Mouse (Mus musculus): Measurements from ENCODE around the gene 1700001C19Rik.
"Not testable (repeated sequence)": the region's sequence is repeated elsewhere in the genome, so short reads cannot be mapped to it uniquely, and the experiment has no call there.

1700001C19Rik gene

GRCm38 (mm10) chr17:47436156-47436906 lies 845 bp downstream of the 1700001C19Rik start, which contains the start of gene AI661453:
Gene AI661453 (plus strand): TSS chr17:47436615.
- CTCF ChIA-PET, result no interaction called here

GRCm38 (mm10) chr17:47430815-47431214 lies 6.4 kb downstream of the 1700001C19Rik start:
- CTCF ChIA-PET, result no interaction called here

GRCm38 (mm10) chr17:47428831-47429304 lies 8.3 kb downstream of the 1700001C19Rik start:
- CTCF ChIA-PET, result no interaction called here

- CTCF ChIA-PET, result no interaction called here
Observed at GRCm38 (mm10) chr17:47427316-47427715, 9.9 kb downstream of the 1700001C19Rik start.

GRCm38 (mm10) chr17:47424186-47424585 lies 13.0 kb downstream of the 1700001C19Rik start:
- CTCF ChIA-PET, result no interaction called here

GRCm38 (mm10) chr17:47422616-47423015 lies 14.6 kb downstream of the 1700001C19Rik start:
- CTCF ChIA-PET, result not testable (repeated sequence)

- CTCF ChIA-PET, result no interaction called here
Observed at GRCm38 (mm10) chr17:47421566-47421965, 15.6 kb downstream of the 1700001C19Rik start.

- CTCF ChIA-PET, result no interaction called here
Observed at GRCm38 (mm10) chr17:47420195-47420594, 17.0 kb downstream of the 1700001C19Rik start.

GRCm38 (mm10) chr17:47409897-47410861 lies 27.0 kb downstream of the 1700001C19Rik start:
- CTCF ChIA-PET, result interaction anchor here (0.6 kb wide), 1 partner anchor 9 kb away, joined by 4 read pairs; no protein-coding TSS in a partner anchor

GRCm38 (mm10) chr17:47408558-47408898 lies 28.6 kb downstream of the 1700001C19Rik start:
- CTCF ChIA-PET, result no interaction called here

- CTCF ChIA-PET, result interaction anchor here (0.7 kb wide), 1 partner anchor 13 kb away, joined by 4 read pairs; no protein-coding TSS in a partner anchor
Observed at GRCm38 (mm10) chr17:47407717-47408557, 29.2 kb downstream of the 1700001C19Rik start.

GRCm38 (mm10) chr17:47400451-47400850 lies 36.7 kb downstream of the 1700001C19Rik start, which contains the start of gene Guca1a:
Gene Guca1a (minus strand): TSS chr17:47400584.
- CTCF ChIA-PET, result interaction anchor here (0.9 kb wide), 1 partner anchor 195 kb away, joined by 3 read pairs; no protein-coding TSS in a partner anchor

GRCm38 (mm10) chr17:47399091-47399490 lies 38.1 kb downstream of the 1700001C19Rik start:
- CTCF ChIA-PET, result no interaction called here

- CTCF ChIA-PET, result interaction anchor here (0.6 to 0.7 kb wide), 2 partner anchors 12 to 276 kb away, joined by 4 to 5 read pairs; no protein-coding TSS in a partner anchor
Observed at GRCm38 (mm10) chr17:47395376-47395913, 41.7 kb downstream of the 1700001C19Rik start.

GRCm38 (mm10) chr17:47394223-47394869 lies 42.8 kb downstream of the 1700001C19Rik start:
- CTCF ChIA-PET, result interaction anchor here (0.6 kb wide), 1 partner anchor 405 kb away, joined by 3 read pairs; no protein-coding TSS in a partner anchor

- CTCF ChIA-PET, result interaction anchor here (0.5 to 0.6 kb wide), 2 partner anchors 222 to 400 kb away, joined by 4 read pairs; no protein-coding TSS in a partner anchor
Observed at GRCm38 (mm10) chr17:47386649-47387048, 50.5 kb downstream of the 1700001C19Rik start.

GRCm38 (mm10) chr17:47385145-47385544 lies 52.0 kb downstream of the 1700001C19Rik start, which contains the start of gene Guca1b:
Gene Guca1b (plus strand): TSS chr17:47385393.
- CTCF ChIA-PET, result interaction anchor here (0.6 kb wide), 2 partner anchors 600 to 1040 kb away, joined by 10 read pairs; no protein-coding TSS in a partner anchor

GRCm38 (mm10) chr17:47384064-47384463 lies 53.1 kb downstream of the 1700001C19Rik start:
- CTCF ChIA-PET, result no interaction called here

GRCm38 (mm10) chr17:47383266-47383665 lies 53.9 kb downstream of the 1700001C19Rik start:
- CTCF ChIA-PET, result no interaction called here

- CTCF ChIA-PET, result no interaction called here
Observed at GRCm38 (mm10) chr17:47381917-47382316, 55.3 kb downstream of the 1700001C19Rik start.
